Mouse (Mus musculus) adipocyte (in vitro differentiated cells): ENCODE measurements around the gene Bicd1.

ENCODE experiments used
- DNase-seq: peaks from one replicate; pipeline ENCODE4 v3.0.0-alpha.2; 2016; ENCODE audit warnings: low spot score

The Bicd1 gene

DNA sequence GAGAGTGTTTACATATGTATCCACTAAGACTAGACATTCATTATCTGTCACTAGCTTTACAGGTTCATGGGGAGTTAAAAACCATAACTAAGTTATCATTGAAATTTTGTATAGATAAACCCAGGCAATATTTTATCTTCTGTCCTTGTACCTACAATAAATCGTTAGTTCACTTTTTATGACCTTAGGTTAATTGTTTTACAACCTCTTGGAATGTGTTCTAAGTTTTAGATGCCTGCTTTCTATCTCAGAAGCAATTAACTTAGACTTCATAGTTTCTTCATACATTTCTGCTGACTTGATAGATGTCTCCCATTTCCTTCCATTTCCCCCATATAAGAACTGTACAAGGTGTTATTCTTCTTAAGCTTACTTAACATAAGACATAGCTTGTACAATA lies 158.5 kb downstream of the Bicd1 start:
- DNase-seq = no peak

DNA sequence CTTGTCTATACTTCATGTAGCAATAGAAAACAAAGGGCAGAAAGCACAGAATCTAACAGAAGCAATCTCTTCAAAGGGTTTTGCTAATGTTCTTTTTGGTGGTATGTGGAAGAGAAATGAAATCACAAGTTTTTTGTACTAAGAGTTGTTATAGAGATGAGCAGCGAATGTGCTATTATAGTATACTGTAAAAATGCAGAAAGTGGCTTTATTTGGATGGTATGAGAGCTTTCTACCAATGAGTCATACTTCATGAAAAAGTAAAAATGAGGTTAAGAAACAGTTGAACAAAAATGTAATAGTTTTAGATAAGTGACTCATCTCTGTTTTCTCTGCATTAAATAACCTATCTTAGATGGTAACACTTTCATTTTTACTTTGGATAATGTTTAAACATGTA lies 165.6 kb downstream of the Bicd1 start:
- no peak for DNase-seq

DNA sequence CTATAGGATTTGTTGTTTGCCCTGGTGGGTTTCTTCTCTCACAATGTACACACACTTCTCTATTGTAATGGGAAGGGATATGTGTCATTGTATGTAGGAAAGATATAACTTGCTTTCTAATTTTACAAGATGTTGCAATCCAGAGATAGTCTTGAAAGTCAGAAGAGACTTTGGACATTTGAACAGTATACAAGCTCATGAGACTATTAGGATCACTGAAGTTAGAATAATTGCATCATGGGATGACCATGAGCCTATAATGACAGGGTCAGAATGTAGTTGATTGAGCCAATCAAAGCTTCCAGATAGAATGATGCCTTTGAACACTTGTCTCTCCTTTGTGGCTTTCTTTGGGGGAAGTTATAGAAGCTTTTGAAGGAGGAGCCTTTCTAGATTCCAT lies 171.4 kb downstream of the Bicd1 start:
- DNase-seq = no peak

DNA sequence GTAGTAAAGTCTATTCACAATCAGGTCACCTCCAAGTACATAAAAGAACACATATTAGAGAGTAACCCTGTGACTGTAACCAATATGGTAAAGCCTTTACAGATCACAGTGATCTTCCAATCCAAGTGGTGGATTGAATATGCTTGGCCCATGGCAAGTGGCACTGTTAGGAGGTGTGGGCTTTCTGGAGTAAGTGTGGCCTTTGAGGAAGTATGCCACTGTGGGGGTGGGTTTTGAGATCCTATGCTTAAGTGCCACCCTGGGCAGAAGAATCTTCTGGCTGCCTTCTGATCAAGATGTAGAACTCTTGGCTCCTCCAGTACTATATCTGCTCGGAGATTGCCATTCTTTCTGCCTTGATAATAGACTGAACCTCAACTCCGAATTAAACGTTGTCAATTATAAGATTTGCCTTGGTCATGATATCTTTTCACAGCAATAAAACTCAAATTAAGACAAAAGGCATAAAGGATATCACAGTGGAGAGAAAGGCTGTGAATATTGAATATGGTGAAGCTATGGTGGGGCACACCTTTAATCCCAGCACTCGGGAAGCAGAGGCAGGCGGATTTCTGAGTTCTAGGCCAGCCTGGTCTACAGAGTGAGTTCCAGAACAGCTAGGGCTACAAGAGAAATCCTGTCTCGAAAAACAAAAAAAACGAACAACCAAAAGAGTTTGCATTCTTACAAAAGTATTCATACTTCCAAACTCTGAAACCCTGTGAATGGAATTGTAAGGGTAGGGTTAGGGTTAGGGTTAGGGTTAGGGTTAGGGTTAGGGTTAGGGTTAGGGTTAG lies 177.2 kb downstream of the Bicd1 start:
- DNase-seq = no peak
